Mouse (Mus musculus) retina, embryonic 14.5 days (tissue): ENCODE measurements at regions not wholly inside any gene's neighbourhood (a gene's known extent, or its start where the extent isn't known, plus 50 kb on each side); places are given as distances from the start of the nearest gene placed in this dataset.

Experiments
- DNase-seq: peaks from one replicate; pipeline ENCODE4 v3.0.0-alpha.2; 2015; ENCODE audit warnings: low spot score

DNA sequence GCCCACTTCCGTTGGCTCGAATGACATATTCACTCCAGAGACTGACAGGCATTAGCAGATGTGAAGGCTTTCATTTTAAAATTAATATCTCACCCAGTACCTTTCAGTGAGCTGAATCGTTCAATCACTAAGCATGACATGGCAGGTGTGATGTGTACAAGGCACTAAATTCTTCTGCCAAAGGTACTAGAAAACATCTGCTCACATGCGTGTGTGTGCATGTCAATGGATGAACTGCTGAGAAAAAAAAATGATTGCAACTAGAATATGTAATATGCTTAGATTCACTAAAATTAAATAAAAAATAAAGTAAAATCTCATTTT is 191.6 kb upstream of the Mageb18 start:
- no peak for DNase-seq

DNA sequence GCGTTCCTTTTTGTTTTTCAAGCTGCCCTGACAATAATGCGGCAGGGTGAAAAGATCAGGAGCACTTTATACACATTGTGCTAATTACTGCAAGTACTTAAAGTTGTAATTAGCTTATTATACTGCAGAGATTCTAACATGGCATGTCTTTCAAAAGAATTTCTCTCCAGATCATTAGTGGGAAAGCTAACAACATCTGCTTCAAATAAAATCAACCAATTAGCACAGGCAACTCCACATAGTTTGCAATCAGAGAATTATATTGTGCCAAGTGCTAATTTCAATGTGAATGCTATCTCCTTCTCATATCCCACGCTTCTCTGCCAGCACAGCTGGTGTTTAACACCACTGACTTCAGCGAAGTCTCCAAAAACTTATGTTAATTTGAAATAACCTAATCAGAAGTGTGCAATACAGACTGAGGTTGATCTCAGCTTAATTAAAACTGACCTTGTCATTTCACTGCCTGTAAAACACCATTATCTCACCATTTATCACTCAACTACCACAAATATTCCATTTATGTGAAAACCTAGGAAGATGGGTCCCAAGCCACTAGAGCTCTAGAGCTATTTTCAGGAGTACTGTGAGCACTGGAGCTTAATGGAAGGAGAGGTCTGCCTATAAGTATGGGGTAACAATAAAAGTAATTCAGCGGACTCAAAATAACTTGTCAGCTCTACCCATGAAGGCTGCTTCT is 191.1 kb upstream of the Mageb18 start:
- peak; percentile 4 for DNase-seq

DNA sequence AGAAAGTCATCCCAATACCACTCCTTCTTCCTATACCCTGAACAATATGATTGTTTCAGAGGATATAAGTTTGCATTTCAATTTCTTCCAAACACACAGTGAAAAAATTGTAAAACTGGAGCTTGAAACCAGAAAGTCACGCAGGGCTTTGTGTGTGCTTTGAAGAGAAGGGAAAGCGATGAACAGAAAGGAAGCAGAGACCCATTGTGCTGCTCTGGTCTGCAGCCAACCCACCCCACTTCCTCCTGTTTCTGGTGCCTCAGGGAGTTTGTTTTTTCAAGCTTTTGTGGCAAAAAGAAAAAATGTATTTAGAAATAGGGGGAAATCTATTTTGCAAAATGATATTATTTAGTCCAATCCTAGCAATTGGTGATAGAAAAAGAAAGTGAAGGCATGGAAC is 187.4 kb upstream of the Mageb18 start:
- no peak for DNase-seq

DNA sequence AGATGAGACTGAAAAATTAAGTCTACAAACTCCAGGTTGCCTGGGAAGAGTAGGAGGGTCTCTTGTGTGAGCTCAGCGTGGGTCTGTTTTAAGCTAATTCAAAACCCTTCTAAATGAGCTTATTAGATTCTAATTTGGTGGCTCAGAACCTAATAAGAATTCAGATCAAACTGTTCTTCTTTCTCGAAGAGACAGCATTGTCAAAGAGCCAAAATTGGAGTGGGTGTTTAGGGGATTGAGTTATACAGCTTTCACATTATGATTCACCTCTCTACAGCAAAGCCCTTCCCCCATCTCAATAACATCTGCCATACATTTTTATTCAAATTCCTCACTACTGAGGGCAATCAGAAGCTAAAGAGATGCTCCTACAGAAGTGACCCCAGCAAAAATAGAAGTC is 140.7 kb upstream of the Mageb18 start:
- no peak for DNase-seq

DNA sequence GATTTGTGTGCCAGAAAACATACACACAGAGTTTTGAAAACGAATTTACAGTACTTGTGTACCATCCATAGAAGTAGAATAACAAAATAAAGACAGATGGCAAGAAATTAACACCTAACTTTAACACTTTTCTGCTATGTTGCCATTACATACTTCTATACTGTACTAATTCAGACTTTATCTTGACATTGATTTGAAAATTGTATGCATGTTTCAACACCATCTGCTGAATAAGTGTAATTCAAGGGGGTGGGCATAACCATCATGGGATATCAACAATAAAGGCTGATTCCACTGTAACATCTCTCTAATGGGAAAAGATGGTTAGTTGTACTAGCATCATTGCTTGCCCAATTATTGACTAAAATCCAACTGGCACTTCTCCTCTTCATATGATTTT is 110.9 kb upstream of the Mageb18 start:
- DNase-seq = no peak

DNA sequence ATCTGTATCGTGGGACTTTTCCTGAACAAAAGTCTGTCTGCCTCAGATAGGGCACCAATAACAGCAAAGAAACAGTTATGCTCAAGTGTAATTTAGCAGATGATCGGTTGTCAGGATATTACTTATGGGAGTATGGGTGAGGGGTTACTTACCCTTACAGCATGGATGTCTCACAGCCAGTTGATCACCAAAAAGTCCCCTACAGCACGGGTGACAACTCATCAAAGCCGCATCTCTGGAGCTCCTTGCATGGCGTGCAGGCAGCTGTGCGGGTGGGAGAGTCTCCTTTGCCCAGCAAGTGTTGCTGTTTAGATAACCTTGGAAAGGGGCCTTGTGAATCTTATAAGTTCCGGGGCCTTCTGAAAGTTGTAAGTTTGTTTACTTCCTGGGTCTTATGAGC is 80.4 kb upstream of the Mageb18 start:
- DNase-seq = no peak

DNA sequence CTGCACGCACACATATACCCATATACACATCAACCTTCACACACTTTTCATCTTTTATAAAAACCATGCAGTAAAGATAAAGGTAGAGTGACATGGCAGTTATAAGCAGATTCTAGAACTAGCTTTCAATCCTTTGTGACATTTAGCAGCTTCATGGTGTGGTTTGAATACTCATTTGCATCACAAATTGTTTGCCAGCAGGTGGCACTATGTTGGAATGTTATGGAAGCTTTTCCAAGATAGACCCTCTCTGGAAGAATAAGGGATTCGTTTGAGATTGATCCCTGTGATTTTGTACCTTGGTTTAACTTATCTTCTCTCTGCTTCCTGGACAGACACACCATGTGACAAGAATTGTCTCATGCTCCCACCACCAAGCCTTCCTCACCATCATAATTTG is 61.8 kb upstream of the Mageb18 start:
- no peak for DNase-seq
